Comparison of ENCODE assay signal across 25 mouse cellular contexts in genomic region chr12:53638571-53638970, GRCm38 (mm10).
DNase-seq lines count a peak whose midpoint lies in the region; ATAC-seq and TF ChIP-seq lines count a peak whose summit lies in the region.
"Had no signal": no experiment of that assay in that cellular context is flagged by ENCODE, and none has a peak within 500 bp of the region (broad histone marks: within the 10 kb centered on the region; RNA-seq: fewer than 3 reads in every experiment).

No protein-coding gene starts in this region.

- no peak for TF ChIP-seq POLR2A in brain, embryonic 14.5 days (IDR thresholded peaks at IDR 0.05; ENCODE audit: borderline replicate concordance, extremely low read depth, insufficient read depth, insufficient read length, poor library complexity, severe bottlenecking)

- no peak overlapping the region for H3K27ac ChIP-seq in forebrain, embryonic 14.5 days (ENCODE audit: low read depth, low read length)
- H3K27ac ChIP-seq in forebrain, embryonic 11.5 days (ENCODE audit: low read depth, low read length), result no peak overlapping the region
- H3K27ac ChIP-seq in forebrain, embryonic 16.5 days (ENCODE audit: low read length), result no peak overlapping the region
- H3K27ac ChIP-seq in forebrain, embryonic 10.5 days, result no peak overlapping the region
- H3K27ac ChIP-seq: embryonic facial prominence, embryonic 13.5 days; embryonic facial prominence, embryonic 15.5 days had no signal

- peak; percentile 50 for DNase-seq in forebrain, embryonic 14.5 days (ENCODE audit: low spot score)
- no peak for DNase-seq in forebrain, embryonic 11.5 days (ENCODE audit: low spot score)
- DNase-seq in forebrain, embryonic 10.5 days (ENCODE audit: extremely low spot score, low spot score), result no peak
- DNase-seq in brain, embryonic 14.5 days (ENCODE audit: low read depth), result peak; percentile 62
- DNase-seq: adrenal gland, adult 8-10 months; adrenal gland, postnatal 14 days; adrenal gland, postnatal 36 days; B cell, adult 2 months; cerebellum, adult 11 months; cerebellum, adult 18-20 months; cerebellum, adult 8-10 months; cerebellum, adult 9-11 months; cerebellum, postnatal 14 days; cerebellum, postnatal 36 days; embryo, embryonic 11 days had no signal

- no peak for TF ChIP-seq CTCF in brain, embryonic 14.5 days (IDR thresholded peaks at IDR 0.05; ENCODE audit: borderline replicate concordance, extremely low read depth, insufficient read depth, insufficient read length)

- H3K9ac ChIP-seq in forebrain, embryonic 14.5 days (ENCODE audit: low read length), result no peak overlapping the region
- H3K9ac ChIP-seq in forebrain, embryonic 11.5 days (ENCODE audit: low read length), result no peak overlapping the region
- no peak overlapping the region for H3K9ac ChIP-seq in forebrain, embryonic 16.5 days (replicated peaks; ENCODE audit: low read depth, low read length)
- H3K9ac ChIP-seq: embryonic facial prominence, embryonic 13.5 days; embryonic facial prominence, embryonic 15.5 days; forebrain, embryonic 12.5 days had no signal

- peaks cover 12% of the 10 kb centered on the region for H3K4me1 ChIP-seq in forebrain, embryonic 14.5 days (ENCODE audit: control insufficient read depth, insufficient read depth, low read length)
- H3K4me1 ChIP-seq in forebrain, embryonic 11.5 days (replicated peaks; ENCODE audit: control insufficient read depth, insufficient read depth, low read length), result 0 out of 2 replicates have a peak, but pooled peaks cover 3% of the 10 kb centered on the region
- peaks cover 16% of the 10 kb centered on the region for H3K4me1 ChIP-seq in forebrain, embryonic 16.5 days (replicated peaks; ENCODE audit: control insufficient read depth, insufficient read depth, low read length)
- H3K4me1 ChIP-seq in forebrain, embryonic 10.5 days, result peaks cover 26% of the 10 kb centered on the region
- H3K4me1 ChIP-seq: embryonic facial prominence, embryonic 15.5 days had no signal

- no peak overlapping the region for H3K4me2 ChIP-seq in forebrain, embryonic 14.5 days (ENCODE audit: low read length)
- H3K4me2 ChIP-seq in forebrain, embryonic 11.5 days (ENCODE audit: low read depth, low read length, severe bottlenecking), result no peak overlapping the region
- H3K4me2 ChIP-seq in forebrain, embryonic 16.5 days (ENCODE audit: low read length), result no peak overlapping the region
- H3K4me2 ChIP-seq: embryonic facial prominence, embryonic 13.5 days; embryonic facial prominence, embryonic 15.5 days; forebrain, embryonic 12.5 days had no signal

- no peaks in the 10 kb centered on the region for H3K27me3 ChIP-seq in forebrain, embryonic 14.5 days (replicated peaks; ENCODE audit: control insufficient read depth, insufficient read depth, low read length)
- no peaks in the 10 kb centered on the region for H3K27me3 ChIP-seq in forebrain, embryonic 11.5 days (ENCODE audit: control insufficient read depth, insufficient read depth, low read length)
- no peaks in the 10 kb centered on the region for H3K27me3 ChIP-seq in forebrain, embryonic 16.5 days (replicated peaks; ENCODE audit: control insufficient read depth, insufficient read depth, low read length)
- H3K27me3 ChIP-seq in forebrain, embryonic 10.5 days (ENCODE audit: poor library complexity, severe bottlenecking), result no peaks in the 10 kb centered on the region
- H3K27me3 ChIP-seq: CH12.LX; embryonic facial prominence, embryonic 13.5 days; embryonic facial prominence, embryonic 15.5 days; forebrain, embryonic 12.5 days; Patski had no signal

- no peak for ATAC-seq in forebrain, embryonic 14.5 days
- ATAC-seq in forebrain, embryonic 11.5 days (replicated peaks; ENCODE audit: low FRiP score), result no peak
- peak; percentile 66 for ATAC-seq in forebrain, embryonic 16.5 days
- ATAC-seq: activated CD4-positive, CD25-positive, alpha-beta regulatory T cell, adult 4 months; CD4-positive, CD25-positive, alpha-beta regulatory T cell, adult 4 months; Patski had no signal

- H3K9me3 ChIP-seq in forebrain, embryonic 14.5 days (replicated peaks; ENCODE audit: control insufficient read depth, low read length), result no peaks in the 10 kb centered on the region
- no peaks in the 10 kb centered on the region for H3K9me3 ChIP-seq in forebrain, embryonic 11.5 days (ENCODE audit: control insufficient read depth, low read length)
- H3K9me3 ChIP-seq in forebrain, embryonic 16.5 days (ENCODE audit: control insufficient read depth, low read length), result no peaks in the 10 kb centered on the region
- H3K9me3 ChIP-seq in forebrain, embryonic 10.5 days, result no peaks in the 10 kb centered on the region
- H3K9me3 ChIP-seq: embryonic facial prominence, embryonic 13.5 days; embryonic facial prominence, embryonic 15.5 days; forebrain, embryonic 12.5 days had no signal

- H3K4me3 ChIP-seq in forebrain, embryonic 14.5 days (ENCODE audit: low read depth, low read length), result no peak overlapping the region
- H3K4me3 ChIP-seq in forebrain, embryonic 11.5 days (ENCODE audit: low read depth, low read length), result no peak overlapping the region
- no peak overlapping the region for H3K4me3 ChIP-seq in forebrain, embryonic 16.5 days (replicated peaks; ENCODE audit: low read length)
- H3K4me3 ChIP-seq in forebrain, embryonic 10.5 days, result no peak overlapping the region
- H3K4me3 ChIP-seq: embryonic facial prominence, embryonic 13.5 days; embryonic facial prominence, embryonic 15.5 days; erythroblast, embryonic 14.5 days; forebrain, embryonic 12.5 days had no signal

- no peaks in the 10 kb centered on the region for H3K36me3 ChIP-seq in forebrain, embryonic 14.5 days (ENCODE audit: control insufficient read depth, insufficient read depth, low read length)
- H3K36me3 ChIP-seq in forebrain, embryonic 11.5 days (ENCODE audit: control insufficient read depth, insufficient read depth, low read length), result no peaks in the 10 kb centered on the region
- H3K36me3 ChIP-seq in forebrain, embryonic 16.5 days (ENCODE audit: control insufficient read depth, insufficient read depth), result no peaks in the 10 kb centered on the region
- no peaks in the 10 kb centered on the region for H3K36me3 ChIP-seq in forebrain, embryonic 10.5 days (replicated peaks)
- H3K36me3 ChIP-seq: embryonic facial prominence, embryonic 13.5 days; embryonic facial prominence, embryonic 15.5 days; forebrain, embryonic 12.5 days; G1E had no signal

Comparison
In these comparisons a context has a peak if more than half of its experiments do, and no peak if none do; other contexts are left out.
1. DNase-seq: peak in forebrain, embryonic 14.5 days (single experiment) and brain, embryonic 14.5 days (single experiment); none in forebrain, embryonic 11.5 days (single experiment) and forebrain, embryonic 10.5 days (single experiment).